ENCODE assay signal across 21 mouse cellular contexts in the genomic region with DNA sequence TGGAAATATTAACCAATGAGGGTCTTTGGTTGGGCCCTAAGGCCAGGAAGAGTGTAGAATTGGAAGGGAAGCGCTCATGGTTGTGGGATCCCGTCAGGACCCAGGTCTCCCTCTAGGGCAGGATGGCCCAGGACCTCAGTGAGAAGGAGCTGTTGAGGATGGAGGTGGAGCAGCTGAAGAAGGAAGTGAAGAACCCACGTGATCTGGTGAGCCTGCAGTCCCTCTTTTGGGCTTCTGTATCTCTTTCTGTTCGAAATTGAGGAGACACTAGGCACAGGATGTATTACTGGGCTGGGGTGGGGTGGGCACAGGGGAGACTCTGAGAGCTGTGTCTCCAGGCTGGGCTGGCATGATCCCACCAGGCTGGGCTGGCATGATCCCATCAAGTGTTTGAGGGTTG. TPM values are rescaled to one million over a fixed set of nuclear protein-coding genes. Genes with fewer than 3 reads are reported as not detected.
DNase-seq lines count a peak whose midpoint lies in the region; ATAC-seq and TF ChIP-seq lines count a peak whose summit lies in the region.
"Had no signal": no experiment of that assay in that cellular context is flagged by ENCODE, and none has a peak within 500 bp of the region (broad histone marks: within the 10 kb centered on the region; RNA-seq: fewer than 3 reads in every experiment).

No protein-coding gene starts in this region.

- H3K4me2 ChIP-seq in heart, embryonic 13.5 days: peak overlapping the region; percentile 64
- no peak overlapping the region for H3K4me2 ChIP-seq in midbrain, embryonic 11.5 days
- H3K4me2 ChIP-seq in midbrain, embryonic 15.5 days: no peak overlapping the region
- peak overlapping the region; percentile 58 for H3K4me2 ChIP-seq in heart, postnatal 0 days (ENCODE audit: low read depth, low read length)
- H3K4me2 ChIP-seq in forebrain, embryonic 16.5 days (ENCODE audit: low read length): no peak overlapping the region
- H3K4me2 ChIP-seq: hindbrain, embryonic 15.5 days; limb, embryonic 15.5 days; lung, embryonic 14.5 days had no signal

- peaks cover 29% of the 10 kb centered on the region; the same call in 1 of the 2 replicates for H3K27me3 ChIP-seq in heart, embryonic 13.5 days (replicated peaks)
- H3K27me3 ChIP-seq in midbrain, embryonic 11.5 days (ENCODE audit: control insufficient read depth, insufficient read depth, low read length): peaks cover 5% of the 10 kb centered on the region; the same call in 1 of the 2 replicates
- 0 out of 2 replicates have a peak, but pooled peaks cover 3% of the 10 kb centered on the region for H3K27me3 ChIP-seq in midbrain, embryonic 15.5 days (replicated peaks)
- no peaks in the 10 kb centered on the region for H3K27me3 ChIP-seq in heart, postnatal 0 days (ENCODE audit: control insufficient read depth, insufficient read depth, low read length)
- H3K27me3 ChIP-seq in forebrain, embryonic 16.5 days (replicated peaks; ENCODE audit: control insufficient read depth, insufficient read depth, low read length): peaks cover 4% of the 10 kb centered on the region; the same call in 1 of the 2 replicates
- H3K27me3 ChIP-seq: hindbrain, embryonic 15.5 days; Patski had no signal

- H3K4me3 ChIP-seq in heart, embryonic 13.5 days: peak overlapping the region; percentile 37; the same call in 1 of the 2 replicates
- H3K4me3 ChIP-seq in midbrain, embryonic 11.5 days (ENCODE audit: low read depth, low read length): no peak overlapping the region
- no peak overlapping the region for H3K4me3 ChIP-seq in midbrain, embryonic 15.5 days
- H3K4me3 ChIP-seq in heart, postnatal 0 days (ENCODE audit: low read depth, low read length): no peak overlapping the region
- H3K4me3 ChIP-seq in forebrain, embryonic 16.5 days (replicated peaks; ENCODE audit: low read length): no peak overlapping the region
- H3K4me3 ChIP-seq: hindbrain, embryonic 15.5 days; limb, embryonic 15.5 days had no signal

- TF ChIP-seq CTCF in heart, postnatal 0 days (IDR thresholded peaks at IDR 0.05; ENCODE audit: low read depth): no peak

- no peak for DNase-seq in heart, postnatal 4 days
- DNase-seq in midbrain, embryonic 11.5 days (ENCODE audit: low spot score, missing footprints): peak; percentile 49
- DNase-seq in heart, postnatal 0 days (ENCODE audit: low spot score): no peak
- DNase-seq: adrenal gland, adult 8-10 months; cerebellum, adult 9-10 months; forebrain, postnatal 0 days; gastrocnemius, adult 2 months; kidney, postnatal 14 days; lung, embryonic 14.5 days; lung, postnatal 36 days; right cerebral cortex, adult 18-20 months; thymus, postnatal 36 days had no signal

- no peak for TF ChIP-seq EP300 in heart, postnatal 0 days (IDR thresholded peaks at IDR 0.05; ENCODE audit: low read depth)

- H3K9ac ChIP-seq in heart, embryonic 13.5 days: no peak overlapping the region
- H3K9ac ChIP-seq in midbrain, embryonic 11.5 days (ENCODE audit: low read length): no peak overlapping the region
- no peak overlapping the region for H3K9ac ChIP-seq in midbrain, embryonic 15.5 days
- H3K9ac ChIP-seq in heart, postnatal 0 days (replicated peaks; ENCODE audit: low read depth, low read length): no peak overlapping the region
- H3K9ac ChIP-seq in forebrain, embryonic 16.5 days (replicated peaks; ENCODE audit: low read depth, low read length): no peak overlapping the region
- H3K9ac ChIP-seq: forebrain, postnatal 0 days; hindbrain, embryonic 15.5 days; limb, embryonic 15.5 days; lung, embryonic 14.5 days had no signal

- H3K36me3 ChIP-seq in heart, embryonic 13.5 days: no peaks in the 10 kb centered on the region
- H3K36me3 ChIP-seq in midbrain, embryonic 11.5 days (ENCODE audit: control insufficient read depth, insufficient read depth, low read length): no peaks in the 10 kb centered on the region
- H3K36me3 ChIP-seq in midbrain, embryonic 15.5 days (replicated peaks): no peaks in the 10 kb centered on the region
- no peaks in the 10 kb centered on the region for H3K36me3 ChIP-seq in heart, postnatal 0 days (replicated peaks; ENCODE audit: control insufficient read depth, insufficient read depth, low read length)
- H3K36me3 ChIP-seq in forebrain, embryonic 16.5 days (ENCODE audit: control insufficient read depth, insufficient read depth): no peaks in the 10 kb centered on the region
- H3K36me3 ChIP-seq: hindbrain, embryonic 15.5 days; limb, embryonic 15.5 days had no signal

- no peak for ATAC-seq in heart, embryonic 13.5 days (ENCODE audit: extremely low read depth, insufficient number of reproducible peaks, low FRiP score, low TSS enrichment)
- ATAC-seq in midbrain, embryonic 11.5 days (ENCODE audit: low FRiP score): no peak
- ATAC-seq in midbrain, embryonic 15.5 days (replicated peaks): no peak
- ATAC-seq in heart, postnatal 0 days (ENCODE audit: insufficient read depth, low read depth): no peak
- ATAC-seq in neutrophil, adult 5-6 weeks (ENCODE audit: extremely low read depth, insufficient number of reproducible peaks, low FRiP score, poor library complexity, severe bottlenecking): peak; percentile 28; the same call in 1 of the 2 replicates
- no peak for ATAC-seq in forebrain, embryonic 16.5 days
- ATAC-seq: forebrain, postnatal 0 days; intestine, embryonic 16.5 days; Patski had no signal

- H3K4me1 ChIP-seq in heart, embryonic 13.5 days: peaks cover 16% of the 10 kb centered on the region
- 0 out of 2 replicates have a peak, but pooled peaks cover 5% of the 10 kb centered on the region for H3K4me1 ChIP-seq in midbrain, embryonic 11.5 days (ENCODE audit: control insufficient read depth, insufficient read depth, low read length)
- no peaks in the 10 kb centered on the region for H3K4me1 ChIP-seq in midbrain, embryonic 15.5 days
- H3K4me1 ChIP-seq in heart, postnatal 0 days (ENCODE audit: control insufficient read depth, insufficient read depth): peaks cover 4% of the 10 kb centered on the region; the same call in 1 of the 2 replicates
- H3K4me1 ChIP-seq in forebrain, embryonic 16.5 days (replicated peaks; ENCODE audit: control insufficient read depth, insufficient read depth, low read length): no peaks in the 10 kb centered on the region
- H3K4me1 ChIP-seq: hindbrain, embryonic 15.5 days had no signal

- 57% methylated on average over 4 of the region's 4 CpGs for WGBS in heart, embryonic 13.5 days
- WGBS in midbrain, embryonic 11.5 days: 75% methylated on average over 4 of the region's 4 CpGs
- 76% methylated on average over 4 of the region's 4 CpGs for WGBS in midbrain, embryonic 15.5 days
- WGBS in heart, postnatal 0 days: 47% methylated on average over 4 of the region's 4 CpGs
- 73% methylated on average over 4 of the region's 4 CpGs for WGBS in forebrain, embryonic 16.5 days

- no peak overlapping the region for H3K27ac ChIP-seq in heart, embryonic 13.5 days (replicated peaks)
- no peak overlapping the region for H3K27ac ChIP-seq in midbrain, embryonic 11.5 days (ENCODE audit: low read depth, low read length)
- H3K27ac ChIP-seq in midbrain, embryonic 15.5 days: no peak overlapping the region
- H3K27ac ChIP-seq in heart, postnatal 0 days (ENCODE audit: low read depth): no peak overlapping the region
- H3K27ac ChIP-seq in forebrain, embryonic 16.5 days (ENCODE audit: low read length): no peak overlapping the region
- H3K27ac ChIP-seq: gastrocnemius, adult 2 months; hindbrain, embryonic 15.5 days; limb, embryonic 15.5 days had no signal

- H3K9me3 ChIP-seq in heart, embryonic 13.5 days: no peaks in the 10 kb centered on the region
- H3K9me3 ChIP-seq in midbrain, embryonic 11.5 days (ENCODE audit: control insufficient read depth, low read length): no peaks in the 10 kb centered on the region
- no peaks in the 10 kb centered on the region for H3K9me3 ChIP-seq in midbrain, embryonic 15.5 days
- no peaks in the 10 kb centered on the region for H3K9me3 ChIP-seq in heart, postnatal 0 days (replicated peaks; ENCODE audit: control insufficient read depth, low read length)
- no peaks in the 10 kb centered on the region for H3K9me3 ChIP-seq in forebrain, embryonic 16.5 days (ENCODE audit: control insufficient read depth, low read length)
- H3K9me3 ChIP-seq: hindbrain, embryonic 15.5 days; limb, embryonic 15.5 days had no signal

RNA-seq across cellular contexts. Expression of gene Abi3, which starts 2.7 kb away (rescaled TPM):
- 17.0 and 17.3 TPM in 2 replicates for polyA plus RNA-seq in heart, embryonic 13.5 days (2015; fragmentation: Nextera tagmentation; extraction: Ambion mirVana)
- total RNA-seq in heart, postnatal 4 days (2021): 10 to 100 TPM; 16.7 to 19.5 TPM
- 1.2 and 2.1 TPM in 2 replicates for polyA plus RNA-seq in midbrain, embryonic 11.5 days (2014; fragmentation: Nextera tagmentation; extraction: Ambion mirVana)
- polyA plus RNA-seq in midbrain, embryonic 15.5 days (2015; fragmentation: Nextera tagmentation; extraction: Ambion mirVana): 2.0 and 2.9 TPM in 2 replicates
- 11.4 and 13.4 TPM in 2 replicates for total RNA-seq in heart, postnatal 0 days (2014; rRNA removed; ENCODE audit: low replicate concordance)
- polyA plus RNA-seq in heart, postnatal 0 days (2015; fragmentation: Nextera tagmentation; extraction: Ambion mirVana): 13.3 and 14.3 TPM in 2 replicates
- total RNA-seq in neutrophil, adult 5-6 weeks (2017): 60.0 and 63.7 TPM in 2 replicates
- polyA plus RNA-seq in forebrain, embryonic 16.5 days (2015; fragmentation: Nextera tagmentation; extraction: Ambion mirVana): 1.5 and 2.0 TPM in 2 replicates
- polyA plus RNA-seq: Patski had no signal

RNA-seq across cellular contexts. Expression of gene Gngt2, which starts 7.9 kb away (rescaled TPM):
- 36.6 and 41.4 TPM in 2 replicates for polyA plus RNA-seq in heart, embryonic 13.5 days (2015; fragmentation: Nextera tagmentation; extraction: Ambion mirVana)
- total RNA-seq in heart, postnatal 4 days (2021): 10 to 100 TPM; 23.2 to 23.8 TPM
- polyA plus RNA-seq in midbrain, embryonic 11.5 days (2014; fragmentation: Nextera tagmentation; extraction: Ambion mirVana): 4.9 and 5.6 TPM in 2 replicates
- polyA plus RNA-seq in midbrain, embryonic 15.5 days (2015; fragmentation: Nextera tagmentation; extraction: Ambion mirVana): 2.8 and 3.6 TPM in 2 replicates
- 0.66 and 26.8 TPM in 2 replicates for total RNA-seq in heart, postnatal 0 days (2014; rRNA removed; ENCODE audit: low replicate concordance)
- 38.7 and 40.1 TPM in 2 replicates for polyA plus RNA-seq in heart, postnatal 0 days (2015; fragmentation: Nextera tagmentation; extraction: Ambion mirVana)
- 122 and 146 TPM in 2 replicates for total RNA-seq in neutrophil, adult 5-6 weeks (2017)
- polyA plus RNA-seq in forebrain, embryonic 16.5 days (2015; fragmentation: Nextera tagmentation; extraction: Ambion mirVana): 2.7 and 2.9 TPM in 2 replicates
- polyA plus RNA-seq: Patski had no signal

RNA-seq across cellular contexts. Expression of gene Phospho1, which starts 20.6 kb away (rescaled TPM):
- 1.8 and 2.2 TPM in 2 replicates for polyA plus RNA-seq in heart, embryonic 13.5 days (2015; fragmentation: Nextera tagmentation; extraction: Ambion mirVana)
- 10 to 100 TPM; 71.7 to 82.2 TPM for total RNA-seq in heart, postnatal 4 days (2021)
- polyA plus RNA-seq in midbrain, embryonic 11.5 days (2014; fragmentation: Nextera tagmentation; extraction: Ambion mirVana): not detected in 2 replicates
- not detected in 2 replicates for polyA plus RNA-seq in midbrain, embryonic 15.5 days (2015; fragmentation: Nextera tagmentation; extraction: Ambion mirVana)
- 45.0 and 46.6 TPM in 2 replicates for total RNA-seq in heart, postnatal 0 days (2014; rRNA removed; ENCODE audit: low replicate concordance)
- polyA plus RNA-seq in heart, postnatal 0 days (2015; fragmentation: Nextera tagmentation; extraction: Ambion mirVana): 6.7 and 7.9 TPM in 2 replicates
- 23.4 and 29.7 TPM in 2 replicates for total RNA-seq in neutrophil, adult 5-6 weeks (2017)
- polyA plus RNA-seq in forebrain, embryonic 16.5 days (2015; fragmentation: Nextera tagmentation; extraction: Ambion mirVana): not detected in 2 replicates
- polyA plus RNA-seq: forebrain, postnatal 0 days; lung, embryonic 14.5 days; neural tube, embryonic 11.5 days had no signal

Comparison
In these comparisons a context has a peak if more than half of its experiments do, and no peak if none do; other contexts are left out.
1. H3K4me2 ChIP-seq: peak in heart, embryonic 13.5 days (single experiment) and heart, postnatal 0 days (single experiment); none in midbrain, embryonic 11.5 days (single experiment), midbrain, embryonic 15.5 days (single experiment) and forebrain, embryonic 16.5 days (single experiment).